Mouse (Mus musculus) forebrain, embryonic 11.5 days (tissue): ENCODE measurements at regions not wholly inside any gene's neighbourhood (a gene's known extent, or its start where the extent isn't known, plus 50 kb on each side); places are given as distances from the start of the nearest gene placed in this dataset.
A peak's percentile ranks its signal among the peaks of the same experiment; 100 is the strongest.

ENCODE experiments used
- ATAC-seq: fragments of 200-750 bp; cut with Nextera tagmentation; replicated peaks from 2 replicates; pipeline ENCODE4 v1.8.0; 2017; ENCODE audit warnings: moderate TSS enrichment; ENCODE audit not compliant: low FRiP score
- DNase-seq: peaks from one replicate; pipeline ENCODE4 v3.0.0-alpha.2; 2017; ENCODE audit warnings: low spot score
- H3K27ac ChIP-seq: fragments of 300-500 bp; sonication (generic); 2 replicates; pipeline ENCODE4 v1.5.1; 2014; ENCODE audit warnings: low read depth, low read length
- H3K27me3 ChIP-seq: fragments of 300-500 bp; sonication (generic); 2 replicates; pipeline ENCODE4 v1.6.1; 2014; ENCODE audit warnings: mild to moderate bottlenecking, low read length, mixed read lengths; ENCODE audit not compliant: control insufficient read depth, insufficient read depth
- H3K36me3 ChIP-seq: fragments of 300-500 bp; sonication (generic); 2 replicates; pipeline ENCODE4 v1.6.1; 2014; ENCODE audit warnings: mild to moderate bottlenecking, low read length, moderate library complexity, mixed read lengths; ENCODE audit not compliant: control insufficient read depth, insufficient read depth
- H3K4me1 ChIP-seq: fragments of 300-500 bp; sonication (generic); replicated peaks from 2 replicates; pipeline ENCODE4 v1.6.1; 2014; ENCODE audit warnings: low read length, mixed read lengths; ENCODE audit not compliant: control insufficient read depth, insufficient read depth
- H3K4me2 ChIP-seq: fragments of 300-500 bp; sonication (generic); 2 replicates; pipeline ENCODE4 v1.6.1; 2014; ENCODE audit warnings: low read depth, mild to moderate bottlenecking, low read length, moderate library complexity, mixed read lengths; ENCODE audit not compliant: severe bottlenecking
- H3K4me3 ChIP-seq: fragments of 300-500 bp; sonication (generic); 2 replicates; pipeline ENCODE4 v1.5.1; 2014; ENCODE audit warnings: low read depth, low read length
- H3K9ac ChIP-seq: fragments of 300-500 bp; sonication (generic); 2 replicates; pipeline ENCODE4 v1.6.1; 2014; ENCODE audit warnings: low read length
- H3K9me3 ChIP-seq: fragments of 300-500 bp; sonication (generic); 2 replicates; pipeline ENCODE4 v1.6.1; 2016; ENCODE audit warnings: low read length, mixed read lengths; ENCODE audit not compliant: control insufficient read depth
- WGBS: fragments of 180-500 bp; shearing (Covaris S2); extraction: QIAGEN DNeasy Blood & Tissue Kit; methylation state at CpG from one replicate; pipeline ENCODE4 v1.1.7; 2014; 5-methylcytosine and 5-hydroxymethylcytosine counted together

GRCm38 (mm10) chr10:98116296-98116695, 389.7 kb upstream of the C030005K15Rik start:
- ATAC-seq, result no peak
- H3K27ac ChIP-seq, result no peak overlapping the region
- 89% methylated on average over 5 of the region's 5 CpGs for WGBS
- H3K4me3 ChIP-seq, result no peak overlapping the region
- no peaks in the 10 kb centered on the region for H3K4me1 ChIP-seq
- no peaks in the 10 kb centered on the region for H3K9me3 ChIP-seq
- H3K36me3 ChIP-seq, result no peaks in the 10 kb centered on the region
- no peaks in the 10 kb centered on the region for H3K27me3 ChIP-seq
- H3K9ac ChIP-seq, result no peak overlapping the region
- no peak overlapping the region for H3K4me2 ChIP-seq
- DNase-seq, result no peak

GRCm38 (mm10) chr10:98125713-98126112, 399.2 kb upstream of the C030005K15Rik start:
- Histone ChIP-seq H3K27me3 (no peaks in the 10 kb centered on the region), H3K4me3 (no peak overlapping the region), H3K9me3 (no peaks in the 10 kb centered on the region), H3K27ac (no peak overlapping the region), H3K4me2 (no peak overlapping the region), H3K4me1 (no peaks in the 10 kb centered on the region), H3K36me3 (no peaks in the 10 kb centered on the region), H3K9ac (no peak overlapping the region)
- ATAC-seq (no peak), DNase-seq (no peak)
- 88% methylated on average over 1 of the region's 1 CpGs for WGBS

- Histone ChIP-seq H3K27me3 (no peaks in the 10 kb centered on the region), H3K27ac (no peak overlapping the region), H3K9ac (no peak overlapping the region), H3K4me1 (no peaks in the 10 kb centered on the region), H3K36me3 (no peaks in the 10 kb centered on the region), H3K4me2 (no peak overlapping the region), H3K9me3 (no peaks in the 10 kb centered on the region), H3K4me3 (no peak overlapping the region)
- ATAC-seq (no peak), DNase-seq (no peak)
- WGBS, result 73% methylated on average over 1 of the region's 1 CpGs
These were observed 408.5 kb upstream of the C030005K15Rik start for GRCm38 (mm10) chr10:98135026-98135425.

GRCm38 (mm10) chr10:98145773-98146172, 419.2 kb upstream of the C030005K15Rik start:
- Histone ChIP-seq H3K27ac (no peak overlapping the region), H3K4me3 (no peak overlapping the region), H3K27me3 (no peaks in the 10 kb centered on the region), H3K36me3 (no peaks in the 10 kb centered on the region), H3K4me2 (no peak overlapping the region), H3K9ac (no peak overlapping the region), H3K4me1 (no peaks in the 10 kb centered on the region), H3K9me3 (no peaks in the 10 kb centered on the region)
- WGBS, result 76% methylated on average over 1 of the region's 1 CpGs
- DNase-seq (no peak), ATAC-seq (no peak)

- no peak overlapping the region for H3K9ac ChIP-seq
- H3K27ac ChIP-seq, result no peak overlapping the region
- no peaks in the 10 kb centered on the region for H3K27me3 ChIP-seq
- H3K4me3 ChIP-seq, result no peak overlapping the region
- H3K4me2 ChIP-seq, result no peak overlapping the region
- H3K9me3 ChIP-seq, result no peaks in the 10 kb centered on the region
- no peaks in the 10 kb centered on the region for H3K36me3 ChIP-seq
- no peak for ATAC-seq
- no peaks in the 10 kb centered on the region for H3K4me1 ChIP-seq
- no peak for DNase-seq
- 85% methylated on average over 9 of the region's 9 CpGs for whole genome bisulfite sequencing
These were observed 420.7 kb upstream of the C030005K15Rik start for GRCm38 (mm10) chr10:98146998-98147863.

- DNase-seq (no peak), ATAC-seq (no peak)
- Histone ChIP-seq H3K4me1 (no peaks in the 10 kb centered on the region), H3K27ac (no peak overlapping the region), H3K4me3 (no peak overlapping the region), H3K4me2 (no peak overlapping the region), H3K27me3 (no peaks in the 10 kb centered on the region), H3K9me3 (no peaks in the 10 kb centered on the region), H3K36me3 (no peaks in the 10 kb centered on the region), H3K9ac (no peak overlapping the region)
- WGBS, result 84% methylated on average over 2 of the region's 2 CpGs
These were observed 429.4 kb upstream of the C030005K15Rik start for GRCm38 (mm10) chr10:98155982-98156381.

GRCm38 (mm10) chr10:98185666-98186065, 459.1 kb upstream of the C030005K15Rik start:
- no peak overlapping the region for H3K27ac ChIP-seq
- no peaks in the 10 kb centered on the region for H3K9me3 ChIP-seq
- WGBS, result 76% methylated on average over 3 of the region's 3 CpGs
- no peaks in the 10 kb centered on the region for H3K4me1 ChIP-seq
- H3K27me3 ChIP-seq, result no peaks in the 10 kb centered on the region
- H3K36me3 ChIP-seq, result no peaks in the 10 kb centered on the region
- DNase-seq (no peak), ATAC-seq (no peak)
- no peak overlapping the region for H3K9ac ChIP-seq
- H3K4me3 ChIP-seq, result no peak overlapping the region
- no peak overlapping the region for H3K4me2 ChIP-seq

- H3K27me3 ChIP-seq, result no peaks in the 10 kb centered on the region
- H3K4me1 ChIP-seq, result no peaks in the 10 kb centered on the region
- no peak overlapping the region for H3K9ac ChIP-seq
- H3K27ac ChIP-seq, result no peak overlapping the region
- H3K4me3 ChIP-seq, result no peak overlapping the region
- H3K4me2 ChIP-seq, result no peak overlapping the region
- DNase-seq (no peak), ATAC-seq (0 out of 2 replicates have a peak, but pooled peaks have one; percentile 51)
- no peaks in the 10 kb centered on the region for H3K36me3 ChIP-seq
- H3K9me3 ChIP-seq, result no peaks in the 10 kb centered on the region
- 67% methylated on average over 4 of the region's 4 CpGs for WGBS
These were observed 470.3 kb upstream of the C030005K15Rik start for GRCm38 (mm10) chr10:98196852-98197251.

GRCm38 (mm10) chr10:98210246-98210645, 483.7 kb upstream of the C030005K15Rik start:
- no peak overlapping the region for H3K4me3 ChIP-seq
- no peak overlapping the region for H3K27ac ChIP-seq
- DNase-seq, result no peak
- H3K4me1 ChIP-seq, result no peaks in the 10 kb centered on the region
- no peak overlapping the region for H3K9ac ChIP-seq
- WGBS, result 84% methylated on average over 2 of the region's 2 CpGs
- H3K36me3 ChIP-seq, result no peaks in the 10 kb centered on the region
- no peaks in the 10 kb centered on the region for H3K27me3 ChIP-seq
- no peak overlapping the region for H3K4me2 ChIP-seq
- H3K9me3 ChIP-seq, result no peaks in the 10 kb centered on the region
- ATAC-seq, result no peak
